ENCODE assay signal across 11 mouse cellular contexts in the genomic region with DNA sequence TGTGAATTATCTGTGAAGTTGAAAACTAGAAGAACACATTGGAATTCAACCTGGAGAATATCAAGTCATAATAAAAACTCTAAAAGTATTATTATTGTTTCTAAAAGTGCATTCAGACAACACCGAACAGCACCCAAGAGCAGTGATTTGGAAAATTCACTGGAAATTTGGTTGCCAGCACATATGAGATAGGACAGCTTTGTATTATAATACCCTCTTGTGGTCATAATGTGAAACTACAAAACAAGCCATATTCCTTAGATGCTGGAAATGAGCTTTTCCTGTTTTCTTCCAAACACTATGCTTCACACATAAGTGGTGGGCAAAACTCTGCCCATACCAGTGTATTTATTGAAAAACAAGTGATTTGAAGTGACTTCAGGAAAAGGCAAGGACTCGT. TPM values are rescaled to one million over a fixed set of nuclear protein-coding genes. Genes with fewer than 3 reads are reported as not detected.
DNase-seq lines count a peak whose midpoint lies in the region; ATAC-seq and TF ChIP-seq lines count a peak whose summit lies in the region.
"Had no signal": no experiment of that assay in that cellular context is flagged by ENCODE, and none has a peak within 500 bp of the region (broad histone marks: within the 10 kb centered on the region; RNA-seq: fewer than 3 reads in every experiment).

No protein-coding gene starts in this region.

- WGBS in lung, adult 2 months: 31% methylated on average over 2 of the region's 2 CpGs
- 44% methylated on average over 2 of the region's 2 CpGs for WGBS in neural tube, embryonic 14.5 days

- no peak overlapping the region for H3K4me3 ChIP-seq in lung, adult 2 months (replicated peaks; ENCODE audit: extremely low read depth, low read depth, low read length)
- H3K4me3 ChIP-seq in neural tube, embryonic 14.5 days (ENCODE audit: low read depth, low read length): no peak overlapping the region
- H3K4me3 ChIP-seq: heart, embryonic 15.5 days had no signal

- no peak overlapping the region for H3K9ac ChIP-seq in neural tube, embryonic 14.5 days (replicated peaks; ENCODE audit: low read depth, low read length)
- H3K9ac ChIP-seq: heart, embryonic 15.5 days had no signal

- H3K4me1 ChIP-seq in lung, adult 2 months (ENCODE audit: control insufficient read depth, insufficient read depth, low read length): no peaks in the 10 kb centered on the region
- H3K4me1 ChIP-seq in neural tube, embryonic 14.5 days (ENCODE audit: control insufficient read depth, insufficient read depth, low read length): no peaks in the 10 kb centered on the region
- H3K4me1 ChIP-seq: heart, embryonic 15.5 days had no signal

- no peaks in the 10 kb centered on the region for H3K27me3 ChIP-seq in neural tube, embryonic 14.5 days (ENCODE audit: control insufficient read depth, insufficient read depth, low read length)
- H3K27me3 ChIP-seq: heart, embryonic 15.5 days had no signal

- no peak overlapping the region for H3K4me2 ChIP-seq in neural tube, embryonic 14.5 days (ENCODE audit: low read depth, low read length)
- H3K4me2 ChIP-seq: heart, embryonic 15.5 days had no signal

- no peak overlapping the region for H3K27ac ChIP-seq in neural tube, embryonic 14.5 days (ENCODE audit: low read depth, low read length)
- H3K27ac ChIP-seq: heart, embryonic 15.5 days had no signal

- no peaks in the 10 kb centered on the region for H3K36me3 ChIP-seq in neural tube, embryonic 14.5 days (ENCODE audit: control insufficient read depth, insufficient read depth, low read length)
- H3K36me3 ChIP-seq: heart, embryonic 15.5 days had no signal

- no peaks in the 10 kb centered on the region for H3K9me3 ChIP-seq in neural tube, embryonic 14.5 days (ENCODE audit: control insufficient read depth, low read length)
- H3K9me3 ChIP-seq: heart, embryonic 15.5 days had no signal

- TF ChIP-seq POLR2A in lung, adult 2 months (IDR thresholded peaks at IDR 0.05; ENCODE audit: borderline replicate concordance, extremely low read depth, low read depth, low read length): no peak

- DNase-seq in heart, adult 8-10 months (ENCODE audit: low spot score): peak; percentile 26
- no peak for DNase-seq in heart, postnatal 36 days
- no peak for DNase-seq in lung, adult 2 months
- DNase-seq in lung, postnatal 25 days (ENCODE audit: low spot score): no peak
- peak; percentile 45 for DNase-seq in embryo, embryonic 11 days
- no peak for DNase-seq in spleen, adult 12 weeks (ENCODE audit: low spot score)
- no peak for DNase-seq in urinary bladder, postnatal 10 days (ENCODE audit: low spot score)
- DNase-seq: lung, postnatal 4 days had no signal

- peak; percentile 31; the same call in 1 of the 2 replicates for TF ChIP-seq CTCF in lung, adult 2 months (IDR thresholded peaks at IDR 0.05; ENCODE audit: insufficient read depth, low read length)

- intact Hi-C loops in heart, postnatal 36 days (cut with DNase I): loop anchor here (2.0 to 5.0 kb wide), 2 partner anchors 91 to 409 kb away; a partner anchor contains a TSS

- peak; percentile 47; the same call in 1 of the 2 replicates for ATAC-seq in neural tube, embryonic 14.5 days (ENCODE audit: low read depth)

RNA-seq across cellular contexts. Expression of a gene that starts 19.5 kb away (rescaled TPM):
- total RNA-seq in heart, adult 8-10 months (2022): not detected
- total RNA-seq in heart, postnatal 36 days (2021): not detected
- 0.08 TPM in 1 of 2 replicates, not detected in the other for polyA plus RNA-seq in lung, adult 2 months (2012; rRNA removed)
- not detected in 2 replicates for polyA plus RNA-seq in neural tube, embryonic 14.5 days (2014; fragmentation: Nextera tagmentation; extraction: Ambion mirVana)
- polyA plus RNA-seq: heart, embryonic 15.5 days; thymus, postnatal 0 days had no signal

Comparison
In these comparisons a context has a peak if more than half of its experiments do, and no peak if none do; other contexts are left out.
1. DNase-seq: peak in heart, adult 8-10 months (single experiment) and embryo, embryonic 11 days (single experiment); none in heart, postnatal 36 days (0 of 2), lung, adult 2 months (single experiment), lung, postnatal 25 days (single experiment), spleen, adult 12 weeks (single experiment) and urinary bladder, postnatal 10 days (single experiment).